Mouse (Mus musculus): ENCODE data around the gene Mgmt. TPM values are rescaled to one million over a fixed set of nuclear protein-coding genes. Genes with fewer than 3 reads are reported as not detected.

Mgmt gene
- polyA plus RNA-seq, 2 experiments: 3.3 to 6.6 TPM

DNA sequence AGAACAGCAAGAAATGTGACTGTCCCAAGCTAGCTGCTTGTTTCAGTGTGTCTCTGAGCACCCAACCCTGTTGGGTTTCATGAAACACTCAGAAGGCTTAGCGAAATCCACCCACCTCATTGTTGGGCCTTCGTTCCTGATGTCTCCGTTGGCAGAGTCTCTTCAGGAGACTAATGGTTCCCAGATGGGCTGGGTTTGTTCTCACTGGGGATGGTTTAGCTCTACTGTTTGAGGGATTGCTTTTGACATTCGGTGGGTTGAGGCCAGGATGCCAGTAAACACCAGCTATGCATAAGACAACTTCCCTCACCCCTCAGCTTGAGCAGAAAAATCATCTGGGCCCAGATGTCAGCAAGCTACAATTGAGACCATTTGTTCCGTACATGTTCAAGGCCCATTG, 39.9 kb downstream of the Mgmt start:
- H3K36me3 ChIP-seq (ENCODE audit: control insufficient read depth, insufficient read depth, low read length): no peaks in the 10 kb centered on the region
- DNase-seq (ENCODE audit: low spot score) (no peak), ATAC-seq (ENCODE audit: low FRiP score, low read depth) (no peak)
- no peak overlapping the region for H3K4me3 ChIP-seq (replicated peaks; ENCODE audit: low read length)
- no peak overlapping the region for H3K27ac ChIP-seq (replicated peaks; ENCODE audit: low read depth, low read length)
- no peak for TF ChIP-seq POLR2A (IDR thresholded peaks at IDR 0.05; ENCODE audit: borderline replicate concordance, extremely low read depth, insufficient read depth, insufficient read length)
- no peaks in the 10 kb centered on the region for H3K9me3 ChIP-seq (ENCODE audit: control insufficient read depth, low read length)
- no peak overlapping the region for H3K9ac ChIP-seq (ENCODE audit: low read depth, low read length, severe bottlenecking)
- H3K27me3 ChIP-seq (ENCODE audit: control insufficient read depth, insufficient read depth, low read length): no peaks in the 10 kb centered on the region
- WGBS: 45% methylated on average over 5 of the region's 5 CpGs
- peaks cover 2% of the 10 kb centered on the region; the same call in 1 of the 2 replicates for H3K4me1 ChIP-seq (ENCODE audit: control insufficient read depth, insufficient read depth, low read length)
- H3K4me2 ChIP-seq (replicated peaks; ENCODE audit: low read depth, low read length, severe bottlenecking): no peak overlapping the region

DNA sequence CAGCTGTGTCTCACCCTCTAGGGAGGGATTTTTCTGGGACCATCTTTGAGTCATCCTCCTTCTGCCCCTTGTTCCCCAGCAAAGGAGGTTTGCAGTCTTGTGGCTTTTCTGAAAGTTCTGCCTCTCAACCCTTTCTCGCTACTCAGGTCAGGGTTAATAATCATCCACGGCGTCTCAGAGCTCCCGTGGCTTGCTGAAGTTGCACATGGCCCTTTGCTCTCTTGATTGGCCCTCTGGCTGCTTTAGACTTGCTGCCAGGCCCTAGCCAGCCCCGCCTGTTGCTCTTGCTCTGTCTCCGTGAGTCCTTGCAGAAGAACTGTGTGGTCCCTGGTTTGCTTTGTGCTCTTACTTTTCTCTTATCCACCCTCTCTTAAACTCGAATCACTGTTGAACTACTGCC, 40.4 kb downstream of the Mgmt start:
- 52% methylated on average over 7 of the region's 7 CpGs for WGBS
- Histone ChIP-seq H3K4me1 (ENCODE audit: control insufficient read depth, insufficient read depth, low read length) (peaks cover 2% of the 10 kb centered on the region; the same call in 1 of the 2 replicates), H3K36me3 (ENCODE audit: control insufficient read depth, insufficient read depth, low read length) (no peaks in the 10 kb centered on the region), H3K9me3 (ENCODE audit: control insufficient read depth, low read length) (no peaks in the 10 kb centered on the region), H3K4me2 (replicated peaks; ENCODE audit: low read depth, low read length, severe bottlenecking) (no peak overlapping the region), H3K9ac (ENCODE audit: low read depth, low read length, severe bottlenecking) (no peak overlapping the region), H3K27ac (replicated peaks; ENCODE audit: low read depth, low read length) (no peak overlapping the region), H3K4me3 (replicated peaks; ENCODE audit: low read length) (no peak overlapping the region), H3K27me3 (ENCODE audit: control insufficient read depth, insufficient read depth, low read length) (no peaks in the 10 kb centered on the region)
- no peak for ATAC-seq (ENCODE audit: low FRiP score, low read depth)
- no peak for TF ChIP-seq POLR2A (IDR thresholded peaks at IDR 0.05; ENCODE audit: borderline replicate concordance, extremely low read depth, insufficient read depth, insufficient read length)
- no peak for DNase-seq (ENCODE audit: low spot score)

DNA sequence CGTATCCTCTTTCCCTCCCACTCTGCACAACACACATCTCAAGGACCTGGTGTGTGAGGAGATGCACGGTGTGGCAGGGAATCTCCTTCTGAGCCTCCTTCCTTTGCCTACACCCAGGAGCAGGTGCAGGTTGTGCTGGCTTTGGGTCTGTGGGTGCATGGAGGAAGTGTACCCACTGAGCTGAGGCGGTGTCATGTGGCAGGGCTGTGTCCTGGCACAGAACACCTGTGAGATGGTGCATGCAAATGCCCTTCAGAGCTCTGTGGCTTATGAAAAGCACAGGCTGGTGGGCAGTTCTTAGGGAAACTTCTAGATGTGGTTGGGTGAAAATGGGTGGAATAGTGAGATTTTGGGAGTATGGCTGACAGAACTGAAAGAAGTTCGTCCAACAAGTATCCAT, 44.0 kb downstream of the Mgmt start:
- Histone ChIP-seq H3K27me3 (ENCODE audit: control insufficient read depth, insufficient read depth, low read length) (no peaks in the 10 kb centered on the region), H3K27ac (replicated peaks; ENCODE audit: low read depth, low read length) (no peak overlapping the region), H3K36me3 (ENCODE audit: control insufficient read depth, insufficient read depth, low read length) (no peaks in the 10 kb centered on the region), H3K4me2 (replicated peaks; ENCODE audit: low read depth, low read length, severe bottlenecking) (no peak overlapping the region), H3K9ac (ENCODE audit: low read depth, low read length, severe bottlenecking) (no peak overlapping the region), H3K4me1 (ENCODE audit: control insufficient read depth, insufficient read depth, low read length) (peaks cover 2% of the 10 kb centered on the region; the same call in 1 of the 2 replicates), H3K9me3 (ENCODE audit: control insufficient read depth, low read length) (no peaks in the 10 kb centered on the region), H3K4me3 (replicated peaks; ENCODE audit: low read length) (no peak overlapping the region)
- TF ChIP-seq POLR2A (IDR thresholded peaks at IDR 0.05; ENCODE audit: borderline replicate concordance, extremely low read depth, insufficient read depth, insufficient read length): no peak
- 86% methylated on average over 4 of the region's 4 CpGs for WGBS
- no peak for ATAC-seq (ENCODE audit: low FRiP score, low read depth)
- no peak for DNase-seq (ENCODE audit: low spot score)

DNA sequence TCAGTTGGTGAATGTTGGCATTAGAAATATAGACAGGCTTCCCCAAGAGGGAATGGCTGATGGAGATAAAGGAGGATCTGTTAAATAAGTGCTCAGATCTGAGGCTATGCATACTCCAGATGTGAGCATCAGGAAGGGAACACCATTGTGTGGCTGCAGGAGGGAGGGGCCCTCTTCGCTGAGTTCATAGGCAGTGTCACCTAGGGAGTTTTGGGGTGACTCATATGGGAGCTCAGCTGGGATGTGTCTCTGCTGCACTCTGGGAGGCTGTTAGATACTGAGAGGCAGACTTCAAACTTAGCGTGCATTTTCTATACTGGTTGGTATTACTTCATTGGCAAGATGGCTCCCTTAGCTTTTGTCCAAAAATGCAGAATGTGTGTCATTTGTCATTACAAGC, 48.0 kb downstream of the Mgmt start:
- H3K9ac ChIP-seq (ENCODE audit: low read depth, low read length, severe bottlenecking): no peak overlapping the region
- no peaks in the 10 kb centered on the region for H3K27me3 ChIP-seq (ENCODE audit: control insufficient read depth, insufficient read depth, low read length)
- no peaks in the 10 kb centered on the region for H3K36me3 ChIP-seq (ENCODE audit: control insufficient read depth, insufficient read depth, low read length)
- H3K4me2 ChIP-seq (replicated peaks; ENCODE audit: low read depth, low read length, severe bottlenecking): no peak overlapping the region
- H3K9me3 ChIP-seq (ENCODE audit: control insufficient read depth, low read length): no peaks in the 10 kb centered on the region
- no peak overlapping the region for H3K4me3 ChIP-seq (replicated peaks; ENCODE audit: low read length)
- no peak overlapping the region for H3K27ac ChIP-seq (replicated peaks; ENCODE audit: low read depth, low read length)
- 79% methylated on average over 2 of the region's 2 CpGs for WGBS
- no peak for ATAC-seq (ENCODE audit: low FRiP score, low read depth)
- no peak for DNase-seq (ENCODE audit: low spot score)
- TF ChIP-seq POLR2A (IDR thresholded peaks at IDR 0.05; ENCODE audit: borderline replicate concordance, extremely low read depth, insufficient read depth, insufficient read length): no peak
- peaks cover 2% of the 10 kb centered on the region; the same call in 1 of the 2 replicates for H3K4me1 ChIP-seq (ENCODE audit: control insufficient read depth, insufficient read depth, low read length)

DNA sequence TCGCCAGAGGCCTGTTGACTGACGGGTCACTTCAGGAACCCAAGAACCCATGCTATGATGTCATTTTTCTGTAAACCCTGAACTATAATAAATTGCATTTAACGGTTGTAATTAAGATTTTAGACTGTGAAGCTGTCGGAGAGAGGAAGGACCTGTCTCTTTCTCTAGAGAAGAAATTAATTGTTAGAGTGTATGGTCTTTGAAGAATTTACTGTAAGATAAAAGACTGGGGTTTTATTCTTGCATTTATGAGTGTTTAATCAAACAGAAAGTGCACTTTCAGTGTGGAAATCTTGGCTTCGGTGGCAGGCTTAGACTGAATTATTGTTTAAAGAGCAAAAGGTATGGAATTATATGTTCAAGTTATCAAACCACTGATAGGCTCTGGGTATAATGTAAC, 49.5 kb downstream of the Mgmt start:
- Histone ChIP-seq H3K27ac (replicated peaks; ENCODE audit: low read depth, low read length) (no peak overlapping the region), H3K4me1 (ENCODE audit: control insufficient read depth, insufficient read depth, low read length) (peaks cover 3% of the 10 kb centered on the region; the same call in 1 of the 2 replicates), H3K4me3 (replicated peaks; ENCODE audit: low read length) (no peak overlapping the region), H3K9me3 (ENCODE audit: control insufficient read depth, low read length) (no peaks in the 10 kb centered on the region), H3K4me2 (replicated peaks; ENCODE audit: low read depth, low read length, severe bottlenecking) (no peak overlapping the region), H3K27me3 (ENCODE audit: control insufficient read depth, insufficient read depth, low read length) (no peaks in the 10 kb centered on the region), H3K36me3 (ENCODE audit: control insufficient read depth, insufficient read depth, low read length) (no peaks in the 10 kb centered on the region), H3K9ac (ENCODE audit: low read depth, low read length, severe bottlenecking) (no peak overlapping the region)
- DNase-seq (ENCODE audit: low spot score): no peak
- ATAC-seq (ENCODE audit: low FRiP score, low read depth): no peak
- TF ChIP-seq POLR2A (IDR thresholded peaks at IDR 0.05; ENCODE audit: borderline replicate concordance, extremely low read depth, insufficient read depth, insufficient read length): no peak
- whole genome bisulfite sequencing: 59% methylated on average over 5 of the region's 5 CpGs

DNA sequence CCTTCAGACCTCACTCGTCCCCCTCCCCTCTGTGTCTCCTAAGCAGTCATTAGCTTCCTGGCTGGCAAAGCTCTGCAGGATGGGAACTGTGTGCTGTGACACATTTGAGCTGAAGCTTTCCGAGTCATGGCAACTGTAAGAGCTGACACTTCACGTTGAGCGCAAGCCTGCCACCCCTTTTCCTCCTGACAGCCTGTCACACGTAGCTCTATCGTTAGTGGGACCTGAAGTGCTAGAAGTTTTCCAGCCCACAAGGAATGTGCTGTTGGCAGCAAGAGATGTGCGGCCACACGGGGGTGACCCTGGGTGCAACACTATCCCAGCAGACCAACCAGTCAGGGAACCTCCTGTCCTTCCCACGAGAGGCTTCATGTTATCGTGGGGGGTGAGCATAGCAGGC, 51.3 kb downstream of the Mgmt start:
- no peak overlapping the region for H3K27ac ChIP-seq (replicated peaks; ENCODE audit: low read depth, low read length)
- DNase-seq (ENCODE audit: low spot score): no peak
- 56% methylated on average over 10 of the region's 10 CpGs for WGBS
- no peak overlapping the region for H3K9ac ChIP-seq (ENCODE audit: low read depth, low read length, severe bottlenecking)
- H3K9me3 ChIP-seq (ENCODE audit: control insufficient read depth, low read length): no peaks in the 10 kb centered on the region
- H3K4me1 ChIP-seq (ENCODE audit: control insufficient read depth, insufficient read depth, low read length): peaks cover 3% of the 10 kb centered on the region; the same call in 1 of the 2 replicates
- no peak overlapping the region for H3K4me2 ChIP-seq (replicated peaks; ENCODE audit: low read depth, low read length, severe bottlenecking)
- no peak for TF ChIP-seq POLR2A (IDR thresholded peaks at IDR 0.05; ENCODE audit: borderline replicate concordance, extremely low read depth, insufficient read depth, insufficient read length)
- no peak overlapping the region for H3K4me3 ChIP-seq (replicated peaks; ENCODE audit: low read length)
- no peak for ATAC-seq (ENCODE audit: low FRiP score, low read depth)
- H3K36me3 ChIP-seq (ENCODE audit: control insufficient read depth, insufficient read depth, low read length): no peaks in the 10 kb centered on the region
- H3K27me3 ChIP-seq (ENCODE audit: control insufficient read depth, insufficient read depth, low read length): no peaks in the 10 kb centered on the region

Measured in limb, embryonic 14.5 days (tissue).